Mouse (Mus musculus) Patski (cell line): ENCODE data around the gene Decr2. TPM values are rescaled to one million over a fixed set of nuclear protein-coding genes. Genes with fewer than 3 reads are reported as not detected.

Experiments
- ATAC-seq: fragments of 100-300 bp; one replicate; pipeline ENCODE4 v1.8.0; 2021
- CTCF ChIA-PET: fragments of 350-600 bp; sonication (Branson Sonifier 250); formaldehyde crosslinking; loops from one replicate; lab custom pipeline; 2022; ENCODE audit warnings: inconsistent platforms; lab: Charles Lee
- POLR2A ChIA-PET: fragments of 350-600 bp; sonication (Branson Sonifier 250); formaldehyde crosslinking; loops from one replicate; lab custom pipeline; 2022; ENCODE audit warnings: antibody characterized with exemption, inconsistent platforms; lab: Charles Lee
- DNase-seq: peaks from one replicate; pipeline ENCODE4 v3.0.0-alpha.2; 2011; ENCODE audit warnings: low read depth, low spot score
- H3K27me3 ChIP-seq: fragments of 371-371 bp; one replicate; pipeline ENCODE4 v1.5.1; 2021
- CTCF ChIP-seq: fragments of 100-300 bp; IDR thresholded peaks from one replicate; pipeline ENCODE4 v1.5.1; 2021
- in situ Hi-C: fragments of 300-500 bp; cut with MboI; formaldehyde crosslinking; loops from 3 replicates; pipeline ENCODE4 v1.11.1; 2018; ENCODE audit warnings: low pct_unique_long_range_greater_than_20kb, mixed read lengths
- polyA plus RNA-seq: library from polyadenylated mRNA; unstranded; gene quantifications from one replicate; pipeline ENCODE4 v1.2.3, GENCODE M21; 2021

The Decr2 gene
- 42.4 TPM for polyA plus RNA-seq

GRCm38 (mm10) chr17:26089905-26090632 is at the start of gene Decr2:
Gene Decr2, minus strand, starts transcription at chr17:26090337.
- in situ Hi-C loops, result loop anchor here (5.0 kb wide), 3 partner anchors 53 to 193 kb away; no protein-coding TSS in a partner anchor
- peaks cover 7% of the 10 kb centered on the region for H3K27me3 ChIP-seq
- POLR2A ChIA-PET, result no interaction called here
- peak; percentile 73 for DNase-seq
- TF ChIP-seq CTCF, result peak; percentile 97
- CTCF ChIA-PET, result interaction anchor here (0.6 to 3.3 kb wide), 13 partner anchors 9 to 178 kb away, joined by 3 to 19 read pairs (median 3); no protein-coding TSS in a partner anchor
- peak; percentile 86 for ATAC-seq

- no peak for TF ChIP-seq CTCF
- ATAC-seq (peak; percentile 44), DNase-seq (no peak)
- H3K27me3 ChIP-seq, result no peaks in the 10 kb centered on the region
- ChIA-PET CTCF (no interaction called here), POLR2A (interaction anchor here (1.3 kb wide), 1 partner anchor 315 kb away, joined by 3 read pairs; no protein-coding TSS in a partner anchor)
- in situ Hi-C loops, result no loop called here
Measured at GRCm38 (mm10) chr17:26138901-26139381, 48.8 kb upstream of the Decr2 start.

- peak; percentile 89 for ATAC-seq
- ChIA-PET CTCF (no interaction called here), POLR2A (interaction anchor here (1.0 to 1.3 kb wide), 2 partner anchors 40 to 315 kb away, joined by 3 read pairs; no protein-coding TSS in a partner anchor)
- no peaks in the 10 kb centered on the region for H3K27me3 ChIP-seq
- TF ChIP-seq CTCF, result peak; percentile 97
- DNase-seq, result peak; percentile 73
- in situ Hi-C loops, result no loop called here
Measured at GRCm38 (mm10) chr17:26138239-26138836, 48.2 kb upstream of the Decr2 start, which contains the start of gene Axin1. Gene Axin1, plus strand, starts transcription at chr17:26138688.

- TF ChIP-seq CTCF, result no peak
- DNase-seq (no peak), ATAC-seq (no peak)
- ChIA-PET POLR2A (interaction anchor here (0.8 to 1.3 kb wide), 3 partner anchors 14 to 316 kb away, joined by 3 to 5 read pairs (median 3); partner anchors contain the start of gene Mrpl28), CTCF (no interaction called here)
- no peaks in the 10 kb centered on the region for H3K27me3 ChIP-seq
- in situ Hi-C loops, result no loop called here
Measured at GRCm38 (mm10) chr17:26137751-26138130, 47.6 kb upstream of the Decr2 start.

GRCm38 (mm10) chr17:26137106-26137750 is 47.1 kb upstream of the Decr2 start:
- TF ChIP-seq CTCF, result no peak
- H3K27me3 ChIP-seq, result no peaks in the 10 kb centered on the region
- in situ Hi-C loops, result no loop called here
- DNase-seq, result no peak
- ChIA-PET POLR2A (interaction anchor here (0.8 to 1.0 kb wide), 2 partner anchors 14 to 41 kb away, joined by 3 to 5 read pairs; partner anchors contain the start of gene Mrpl28), CTCF (no interaction called here)
- ATAC-seq, result no peak

GRCm38 (mm10) chr17:26131856-26132853 is 42.0 kb upstream of the Decr2 start:
- ChIA-PET CTCF (no interaction called here), POLR2A (no interaction called here)
- in situ Hi-C loops, result no loop called here

GRCm38 (mm10) chr17:26131062-26131732 is 41.1 kb upstream of the Decr2 start:
- POLR2A ChIA-PET, result no interaction called here
- ATAC-seq, result no peak
- no peak for TF ChIP-seq CTCF
- CTCF ChIA-PET, result no interaction called here
- DNase-seq, result no peak
- in situ Hi-C loops, result no loop called here
- no peaks in the 10 kb centered on the region for H3K27me3 ChIP-seq

More at GRCm38 (mm10) chr17:26131856-26132853, 42.0 kb upstream of the Decr2 start:
- TF ChIP-seq CTCF, result no peak
- DNase-seq, result no peak
- no peak for ATAC-seq
- H3K27me3 ChIP-seq, result no peaks in the 10 kb centered on the region

GRCm38 (mm10) chr17:26125226-26125625 is 35.1 kb upstream of the Decr2 start:
- DNase-seq, result no peak
- CTCF ChIA-PET, result no interaction called here
- ATAC-seq, result no peak
- POLR2A ChIA-PET, result no interaction called here
- TF ChIP-seq CTCF, result no peak
- in situ Hi-C loops, result no loop called here
- no peaks in the 10 kb centered on the region for H3K27me3 ChIP-seq

GRCm38 (mm10) chr17:26124560-26124959 is 34.4 kb upstream of the Decr2 start:
- ChIA-PET CTCF (no interaction called here), POLR2A (interaction anchor here (0.6 to 1.2 kb wide), 2 partner anchors 17 to 43 kb away, joined by 3 read pairs; no protein-coding TSS in a partner anchor)
- in situ Hi-C loops, result loop anchor here (5.0 kb wide), 3 partner anchors 68 to 328 kb away; partner anchors contain the start of gene Fam234a
- no peak for ATAC-seq
- no peak for TF ChIP-seq CTCF
- no peak for DNase-seq
- no peaks in the 10 kb centered on the region for H3K27me3 ChIP-seq
